Comparison of ENCODE assay signal across 32 mouse cellular contexts in genomic region chr1:136001438-136001837, GRCm38 (mm10). TPM values are rescaled to one million over a fixed set of nuclear protein-coding genes. Genes with fewer than 3 reads are reported as not detected.
A peak's percentile ranks its signal among the peaks of the same experiment; 100 is the strongest.
DNase-seq lines count a peak whose midpoint lies in the region; ATAC-seq and TF ChIP-seq lines count a peak whose summit lies in the region.
"Had no signal": no experiment of that assay in that cellular context is flagged by ENCODE, and none has a peak within 500 bp of the region (broad histone marks: within the 10 kb centered on the region; RNA-seq: fewer than 3 reads in every experiment).

No protein-coding gene starts in this region.

- no peak for TF ChIP-seq EP300 in lung, postnatal 0 days (IDR thresholded peaks at IDR 0.05)

- H3K36me3 ChIP-seq in lung, postnatal 0 days (ENCODE audit: insufficient read depth, low read length) = no peaks in the 10 kb centered on the region
- H3K36me3 ChIP-seq in intestine, postnatal 0 days (ENCODE audit: control insufficient read depth, insufficient read depth) = no peaks in the 10 kb centered on the region
- no peaks in the 10 kb centered on the region for H3K36me3 ChIP-seq in neural tube, embryonic 15.5 days
- H3K36me3 ChIP-seq: embryonic facial prominence, embryonic 12.5 days; hindbrain, embryonic 12.5 days; liver, embryonic 13.5 days; midbrain, embryonic 12.5 days; neural tube, embryonic 13.5 days had no signal

- intact Hi-C loops in heart, postnatal 10 days (cut with DNase I) = no loop called here

- no peak for TF ChIP-seq POLR2A in lung, adult 2 months (IDR thresholded peaks at IDR 0.05; ENCODE audit: borderline replicate concordance, extremely low read depth, low read depth, low read length)

- H3K27ac ChIP-seq in lung, postnatal 0 days (ENCODE audit: low read length) = no peak overlapping the region
- peak overlapping the region; percentile 65 for H3K27ac ChIP-seq in intestine, postnatal 0 days (ENCODE audit: low read depth, low read length)
- H3K27ac ChIP-seq in neural tube, embryonic 15.5 days (replicated peaks) = no peak overlapping the region
- H3K27ac ChIP-seq: embryonic facial prominence, embryonic 12.5 days; hindbrain, embryonic 12.5 days; hindbrain, postnatal 0 days; liver, embryonic 13.5 days; midbrain, embryonic 12.5 days; neural tube, embryonic 13.5 days had no signal

- peak; percentile 85 for DNase-seq in kidney, adult 9 months
- no peak for DNase-seq in kidney, postnatal 4 days
- peak; percentile 48 for DNase-seq in lung, postnatal 0 days (ENCODE audit: low spot score)
- no peak for DNase-seq in lung, adult 2 months
- DNase-seq in kidney, postnatal 25 days = peak; percentile 26 to 69
- DNase-seq in heart, postnatal 10 days = no peak
- DNase-seq: adrenal gland, postnatal 25 days; B cell, adult 2 months; cerebellum, adult 11-12 months; cerebellum, adult 9-11 months; embryo, embryonic 11 days; gastrocnemius, postnatal 14 days; heart, postnatal 36 days; liver, embryonic 13.5 days had no signal

- H3K27me3 ChIP-seq in lung, postnatal 0 days (replicated peaks; ENCODE audit: insufficient read depth, low read length) = no peaks in the 10 kb centered on the region
- H3K27me3 ChIP-seq in intestine, postnatal 0 days (replicated peaks; ENCODE audit: control insufficient read depth, insufficient read depth, low read length) = no peaks in the 10 kb centered on the region
- peaks cover 7% of the 10 kb centered on the region for H3K27me3 ChIP-seq in neural tube, embryonic 15.5 days (replicated peaks)

- no peak overlapping the region for H3K4me3 ChIP-seq in lung, postnatal 0 days (ENCODE audit: low read depth, low read length)
- no peak overlapping the region for H3K4me3 ChIP-seq in lung, adult 2 months (replicated peaks; ENCODE audit: extremely low read depth, low read depth, low read length)
- no peak overlapping the region for H3K4me3 ChIP-seq in intestine, postnatal 0 days (ENCODE audit: low read depth, low read length)
- H3K4me3 ChIP-seq in neural tube, embryonic 15.5 days (replicated peaks) = no peak overlapping the region
- H3K4me3 ChIP-seq: embryonic facial prominence, embryonic 12.5 days; hindbrain, embryonic 12.5 days; liver, embryonic 13.5 days; megakaryocyte, embryonic 14.5 days; midbrain, embryonic 12.5 days; neural tube, embryonic 13.5 days had no signal

- no peak overlapping the region for H3K9ac ChIP-seq in lung, postnatal 0 days (replicated peaks; ENCODE audit: low read depth)
- H3K9ac ChIP-seq in intestine, postnatal 0 days (ENCODE audit: low read depth, low read length) = no peak overlapping the region
- no peak overlapping the region for H3K9ac ChIP-seq in neural tube, embryonic 15.5 days (replicated peaks)
- H3K9ac ChIP-seq: embryonic facial prominence, embryonic 12.5 days; hindbrain, embryonic 12.5 days; liver, embryonic 13.5 days; midbrain, embryonic 12.5 days; neural tube, embryonic 13.5 days had no signal

- no peak for TF ChIP-seq CTCF in lung, postnatal 0 days (IDR thresholded peaks at IDR 0.05)
- TF ChIP-seq CTCF in lung, adult 2 months (IDR thresholded peaks at IDR 0.05; ENCODE audit: insufficient read depth, low read length) = no peak
- TF ChIP-seq CTCF in intestine, postnatal 0 days (IDR thresholded peaks at IDR 0.05; ENCODE audit: low read depth) = no peak

- peak; percentile 68 for ATAC-seq in lung, postnatal 0 days
- peak; percentile 87 for ATAC-seq in intestine, postnatal 0 days
- ATAC-seq in neural tube, embryonic 15.5 days (ENCODE audit: low FRiP score) = no peak
- ATAC-seq: forebrain, embryonic 14.5 days; hindbrain, postnatal 0 days had no signal

- no peak overlapping the region for H3K4me2 ChIP-seq in lung, postnatal 0 days (replicated peaks; ENCODE audit: low read depth, low read length)
- H3K4me2 ChIP-seq in intestine, postnatal 0 days (replicated peaks; ENCODE audit: low read depth) = no peak overlapping the region
- no peak overlapping the region for H3K4me2 ChIP-seq in neural tube, embryonic 15.5 days
- H3K4me2 ChIP-seq: embryonic facial prominence, embryonic 12.5 days; hindbrain, embryonic 12.5 days; liver, embryonic 13.5 days; midbrain, embryonic 12.5 days; neural tube, embryonic 13.5 days had no signal

- WGBS in lung, postnatal 0 days = 69% methylated on average over 2 of the region's 2 CpGs
- 69% methylated on average over 2 of the region's 2 CpGs for WGBS in lung, adult 2 months
- 62% methylated on average over 2 of the region's 2 CpGs for WGBS in intestine, postnatal 0 days
- WGBS in neural tube, embryonic 15.5 days = 95% methylated on average over 2 of the region's 2 CpGs

- no peaks in the 10 kb centered on the region for H3K4me1 ChIP-seq in lung, postnatal 0 days (ENCODE audit: insufficient read depth, low read depth, low read length)
- no peaks in the 10 kb centered on the region for H3K4me1 ChIP-seq in lung, adult 2 months (ENCODE audit: control insufficient read depth, insufficient read depth, low read length)
- H3K4me1 ChIP-seq in intestine, postnatal 0 days (replicated peaks; ENCODE audit: control insufficient read depth, insufficient read depth, low read length) = no peaks in the 10 kb centered on the region
- H3K4me1 ChIP-seq in neural tube, embryonic 15.5 days = no peaks in the 10 kb centered on the region
- H3K4me1 ChIP-seq: embryonic facial prominence, embryonic 12.5 days; hindbrain, embryonic 12.5 days; liver, embryonic 13.5 days; midbrain, embryonic 12.5 days; neural tube, embryonic 13.5 days had no signal

- no peaks in the 10 kb centered on the region for H3K9me3 ChIP-seq in lung, postnatal 0 days (ENCODE audit: low read length)
- H3K9me3 ChIP-seq in intestine, postnatal 0 days (ENCODE audit: control insufficient read depth) = no peaks in the 10 kb centered on the region
- H3K9me3 ChIP-seq in neural tube, embryonic 15.5 days (replicated peaks) = no peaks in the 10 kb centered on the region
- H3K9me3 ChIP-seq: embryonic facial prominence, embryonic 12.5 days; hindbrain, embryonic 12.5 days; liver, embryonic 13.5 days; midbrain, embryonic 12.5 days; neural tube, embryonic 13.5 days had no signal

RNA-seq across cellular contexts. Expression of gene Igfn1, which starts 4.7 kb away (rescaled TPM):
- not detected in 2 replicates for polyA plus RNA-seq in lung, postnatal 0 days (2015; fragmentation: Nextera tagmentation; extraction: Ambion mirVana)
- 0.05 TPM in 1 of 2 replicates, not detected in the other for polyA plus RNA-seq in lung, adult 2 months (2012; rRNA removed)
- 0.03 and 0.09 TPM in 2 replicates for polyA plus RNA-seq in intestine, postnatal 0 days (2015; fragmentation: Nextera tagmentation; extraction: Ambion mirVana)
- polyA plus RNA-seq in neural tube, embryonic 15.5 days (2015; fragmentation: Nextera tagmentation; extraction: Ambion mirVana) = not detected in 2 replicates
- under 1 TPM; 0.05 TPM for total RNA-seq in heart, postnatal 10 days (2021)
- total RNA-seq: granulocyte monocyte progenitor cell, adult 5-6 weeks; heart, postnatal 36 days; hindbrain, postnatal 0 days had no signal
- polyA plus RNA-seq: forebrain, embryonic 14.5 days; hindbrain, embryonic 12.5 days; large intestine, adult 2 months; liver, embryonic 13.5 days; lung, embryonic 16.5 days; midbrain, embryonic 12.5 days; neural tube, embryonic 13.5 days had no signal

RNA-seq across cellular contexts. Expression of gene Tmem9, which starts 6.5 kb away (rescaled TPM):
- polyA plus RNA-seq in lung, postnatal 0 days (2015; fragmentation: Nextera tagmentation; extraction: Ambion mirVana) = 99.1 and 106 TPM in 2 replicates
- 56.4 and 73.2 TPM in 2 replicates for polyA plus RNA-seq in lung, adult 2 months (2012; rRNA removed)
- 212 and 237 TPM in 2 replicates for polyA plus RNA-seq in intestine, postnatal 0 days (2015; fragmentation: Nextera tagmentation; extraction: Ambion mirVana)
- 188 and 194 TPM in 2 replicates for polyA plus RNA-seq in neural tube, embryonic 15.5 days (2015; fragmentation: Nextera tagmentation; extraction: Ambion mirVana)
- total RNA-seq in heart, postnatal 10 days (2021) = 10 to 100 TPM; 23.8 to 26.1 TPM

RNA-seq across cellular contexts. Expression of gene Ascl5, which starts 49.2 kb away (rescaled TPM):
- polyA plus RNA-seq in lung, postnatal 0 days (2015; fragmentation: Nextera tagmentation; extraction: Ambion mirVana) = not detected in 2 replicates
- polyA plus RNA-seq in lung, adult 2 months (2012; rRNA removed) = not detected in 2 replicates
- polyA plus RNA-seq in intestine, postnatal 0 days (2015; fragmentation: Nextera tagmentation; extraction: Ambion mirVana) = not detected in 2 replicates
- polyA plus RNA-seq in neural tube, embryonic 15.5 days (2015; fragmentation: Nextera tagmentation; extraction: Ambion mirVana) = not detected in 2 replicates
- not detected for total RNA-seq in heart, postnatal 10 days (2021)
- total RNA-seq: adrenal gland, adult 18-20 months; adrenal gland, postnatal 25 days; gastrocnemius, postnatal 14 days; granulocyte monocyte progenitor cell, adult 5-6 weeks; heart, postnatal 36 days; hindbrain, postnatal 0 days had no signal
- polyA plus RNA-seq: forebrain, embryonic 14.5 days; heart, embryonic 14.5 days; hindbrain, embryonic 12.5 days; large intestine, adult 2 months; limb, embryonic 11.5 days; liver, embryonic 13.5 days; lung, embryonic 16.5 days; midbrain, embryonic 12.5 days; neural tube, embryonic 13.5 days; testis, adult 2 months; thymus, postnatal 0 days had no signal

RNA-seq across cellular contexts. Expression of gene Cacna1s, which starts 51.1 kb away (rescaled TPM):
- 0.82 and 1.6 TPM in 2 replicates for polyA plus RNA-seq in lung, postnatal 0 days (2015; fragmentation: Nextera tagmentation; extraction: Ambion mirVana)
- polyA plus RNA-seq in lung, adult 2 months (2012; rRNA removed) = 2.9 and 7.5 TPM in 2 replicates
- 0.08 and 0.22 TPM in 2 replicates for polyA plus RNA-seq in intestine, postnatal 0 days (2015; fragmentation: Nextera tagmentation; extraction: Ambion mirVana)
- polyA plus RNA-seq in neural tube, embryonic 15.5 days (2015; fragmentation: Nextera tagmentation; extraction: Ambion mirVana) = 0.75 and 1.1 TPM in 2 replicates
- total RNA-seq in heart, postnatal 10 days (2021) = 1 to 10 TPM in 1 of 2 experiments, under 1 TPM in 1; 0.94 to 1.2 TPM
- total RNA-seq: granulocyte monocyte progenitor cell, adult 5-6 weeks had no signal
- polyA plus RNA-seq: stomach, embryonic 14.5 days had no signal

Comparison
In these comparisons a context has a peak if more than half of its experiments do, and no peak if none do; other contexts are left out.
1. DNase-seq: peak in kidney, adult 9 months (single experiment), lung, postnatal 0 days (single experiment) and kidney, postnatal 25 days (2 of 2); none in kidney, postnatal 4 days (0 of 2), lung, adult 2 months (single experiment) and heart, postnatal 10 days (0 of 2).